Mouse (Mus musculus): ENCODE measurements around the gene B4galt4.

- TF ChIP-seq CTCF (conservative IDR thresholded peaks at IDR 0.05; ENCODE audit: low read length): no peak
- no peak for TF ChIP-seq NANOG (IDR thresholded peaks at IDR 0.05; ENCODE audit: borderline replicate concordance, low read length)
- no peak for TF ChIP-seq POU5F1 (IDR thresholded peaks at IDR 0.05; ENCODE audit: borderline replicate concordance, low read length)
These were observed 41.5 kb upstream of the B4galt4 start for GRCm38 (mm10) chr16:38700392-38701162.

Measured in E14TG2a.4 (cell line).